Mouse (Mus musculus) lung, adult 2 months (tissue): ENCODE data around the gene Sec23b. TPM values are rescaled to one million over a fixed set of nuclear protein-coding genes. Genes with fewer than 3 reads are reported as not detected.
"Not testable (repeated sequence)": the region's sequence is repeated elsewhere in the genome, so short reads cannot be mapped to it uniquely, and the experiment has no call there.

Source experiments
- DNase-seq: peaks from one replicate; pipeline ENCODE4 v3.0.0; 2022
- H3K4me1 ChIP-seq: fragments of 200-500 bp; 2 replicates; pipeline ENCODE4 v1.6.1; 2011; ENCODE audit warnings: low read length; ENCODE audit not compliant: control insufficient read depth, insufficient read depth
- H3K4me3 ChIP-seq: fragments of 200-500 bp; replicated peaks from 2 replicates; pipeline ENCODE3; 2011; ENCODE audit warnings: low read depth, mild to moderate bottlenecking, control low read depth, low read length; ENCODE audit errors: extremely low read depth
- CTCF ChIP-seq: fragments of 200-500 bp; IDR thresholded peaks from 2 replicates; pipeline ENCODE4 v1.5.1; 2011; ENCODE audit warnings: mild to moderate bottlenecking, low read length, control low read depth; ENCODE audit not compliant: insufficient read depth
- POLR2A ChIP-seq: fragments of 200-500 bp; IDR thresholded peaks from 2 replicates; pipeline ENCODE4 v1.6.1; 2011; ENCODE audit warnings: low read depth, mild to moderate bottlenecking, control low read depth, low read length, borderline replicate concordance; ENCODE audit errors: extremely low read depth
- WGBS: fragments of 180-500 bp; shearing (Covaris S2); methylation state at CpG from one replicate; pipeline ENCODE4 v1.1.7; 2018; 5-methylcytosine and 5-hydroxymethylcytosine counted together
- polyA plus RNA-seq: library from polyadenylated mRNA; depleted of rRNA; stranded (reverse); fragments of >200 nt; gene quantifications from 2 replicates; pipeline ENCODE4 v1.2.3, GENCODE M21; 2012

The Sec23b gene
- polyA plus RNA-seq, 1 experiment = 51.0 TPM

DNA sequence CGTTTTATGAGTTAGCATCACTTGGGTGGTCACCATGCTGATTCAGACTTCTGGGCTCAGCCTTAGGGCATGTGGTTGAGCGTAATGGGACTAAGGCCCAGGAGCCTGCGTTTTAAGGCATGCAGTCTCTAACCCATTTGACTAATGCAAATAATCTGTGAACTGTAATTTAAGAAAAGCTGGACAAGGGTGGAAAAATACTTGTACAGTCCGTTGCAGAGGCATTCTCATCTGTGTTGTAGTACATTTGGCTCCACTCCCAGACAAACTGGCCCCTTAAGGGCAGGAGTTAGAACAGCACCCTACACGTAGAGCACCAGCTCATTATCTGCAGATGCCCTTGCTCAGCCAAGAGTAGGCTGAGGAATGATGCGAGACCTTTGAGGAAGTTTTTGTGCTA lies 11.4 kb upstream of the Sec23b start:
- DNase-seq = no peak
- no peaks in the 10 kb centered on the region; the same call in 1 of the 2 replicates for H3K4me1 ChIP-seq
- no peak overlapping the region for H3K4me3 ChIP-seq
- 56% methylated on average over 6 of the region's 6 CpGs for WGBS
- no peak for TF ChIP-seq CTCF
- TF ChIP-seq POLR2A = no peak

DNA sequence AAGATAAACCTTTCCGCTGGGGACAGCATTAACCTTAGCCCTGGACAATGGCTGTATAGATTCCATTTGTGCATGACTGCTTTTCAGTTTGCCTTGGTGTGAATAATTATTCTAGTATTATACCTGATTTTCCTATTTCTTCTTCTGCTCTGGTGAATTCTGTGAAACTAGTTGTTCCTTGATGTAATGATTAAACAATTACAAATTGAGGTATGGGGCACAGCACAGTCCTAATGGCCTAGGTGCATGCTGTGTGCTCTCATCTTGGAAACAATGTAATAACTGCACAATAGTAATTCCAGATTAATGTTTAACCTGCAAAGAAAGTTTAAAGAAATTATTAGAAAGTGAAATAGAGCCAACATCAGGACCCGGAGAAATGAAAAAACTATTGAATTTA lies 11.0 kb upstream of the Sec23b start:
- Histone ChIP-seq H3K4me3 (no peak overlapping the region), H3K4me1 (no peaks in the 10 kb centered on the region; the same call in 1 of the 2 replicates)
- TF ChIP-seq CTCF (no peak), POLR2A (no peak)
- no peak for DNase-seq
- WGBS = 82% methylated on average over 2 of the region's 2 CpGs

DNA sequence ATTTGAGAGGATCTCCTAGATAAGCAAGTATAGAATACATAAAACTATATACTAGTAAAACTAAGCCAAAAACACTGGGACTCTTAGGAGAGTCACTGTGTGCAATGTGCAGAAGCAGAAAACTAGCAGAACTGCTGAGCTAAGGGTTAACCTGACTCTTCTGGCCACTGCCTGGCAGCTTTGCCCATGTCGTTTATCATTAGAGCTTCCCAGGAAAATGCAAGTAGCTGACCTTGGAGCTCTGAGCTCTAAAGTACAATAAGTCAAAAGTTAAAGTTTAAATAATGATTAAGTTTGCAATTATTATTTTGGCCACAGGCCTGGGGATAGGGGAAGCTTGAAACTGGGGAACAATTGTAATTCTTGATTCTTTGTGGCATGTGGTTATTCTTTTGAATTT lies 10.5 kb upstream of the Sec23b start:
- TF ChIP-seq POLR2A = no peak
- TF ChIP-seq CTCF = no peak
- 18% methylated on average over 1 of the region's 1 CpGs for WGBS
- Histone ChIP-seq H3K4me1 (no peaks in the 10 kb centered on the region; the same call in 1 of the 2 replicates), H3K4me3 (no peak overlapping the region)
- DNase-seq = no peak

DNA sequence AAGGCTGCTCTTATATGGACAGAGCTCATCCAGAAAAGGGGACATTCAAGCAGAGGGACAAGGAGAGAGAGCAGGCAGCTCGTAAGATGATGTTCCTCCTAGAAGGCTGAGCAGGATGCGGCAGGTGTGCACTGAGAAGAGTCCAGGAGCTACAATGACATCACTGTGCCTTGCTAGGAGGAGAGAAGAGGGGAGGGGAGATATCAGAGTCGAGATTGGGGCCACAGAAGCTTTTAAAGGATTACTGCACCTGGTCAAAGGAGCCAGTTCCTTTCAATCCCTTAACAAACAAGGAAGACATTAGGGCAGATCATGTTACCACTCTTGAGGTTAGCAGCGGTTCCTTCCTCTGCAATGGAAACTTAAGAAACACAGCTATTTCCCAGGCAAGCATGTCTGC lies 8.5 kb upstream of the Sec23b start:
- DNase-seq = no peak
- no peaks in the 10 kb centered on the region; the same call in 1 of the 2 replicates for H3K4me1 ChIP-seq
- TF ChIP-seq POLR2A (no peak), CTCF (no peak)
- no peak overlapping the region for H3K4me3 ChIP-seq
- WGBS = 73% methylated on average over 4 of the region's 4 CpGs

DNA sequence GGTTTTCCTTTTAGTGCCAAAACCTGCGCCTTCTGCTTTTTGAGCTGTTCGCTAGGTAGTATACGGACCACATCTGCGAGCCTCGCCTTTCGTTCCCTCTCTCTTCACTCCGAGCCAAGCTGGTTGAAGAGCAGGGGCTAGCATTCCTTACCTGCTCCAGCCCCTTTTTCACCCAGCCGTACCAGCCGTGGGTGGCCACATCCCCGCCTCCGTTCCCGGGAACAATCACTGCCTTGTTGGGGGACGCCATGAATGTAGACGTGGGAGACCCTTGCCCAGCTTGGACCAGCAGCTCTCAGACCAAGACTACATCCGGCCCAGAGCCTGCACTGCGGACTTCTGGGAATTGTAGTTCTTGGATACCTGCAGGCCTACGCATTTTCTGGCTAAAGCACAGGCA lies 5.5 kb upstream of the Sec23b start, which contains the start of gene Rbbp9:
Rbbp9 (minus strand) TSS at position 341 of the 400 bp plus-strand sequence.
- peak within 1 kb of the TSS; percentile 79 for H3K4me3 ChIP-seq
- H3K4me1 ChIP-seq = no peaks in the 10 kb centered on the region
- WGBS = under 1% methylated on average over 17 of the region's 17 CpGs
- DNase-seq = peak; percentile 63
- TF ChIP-seq CTCF (no peak), POLR2A (peak; percentile 70; the same call in 1 of the 2 replicates)

DNA sequence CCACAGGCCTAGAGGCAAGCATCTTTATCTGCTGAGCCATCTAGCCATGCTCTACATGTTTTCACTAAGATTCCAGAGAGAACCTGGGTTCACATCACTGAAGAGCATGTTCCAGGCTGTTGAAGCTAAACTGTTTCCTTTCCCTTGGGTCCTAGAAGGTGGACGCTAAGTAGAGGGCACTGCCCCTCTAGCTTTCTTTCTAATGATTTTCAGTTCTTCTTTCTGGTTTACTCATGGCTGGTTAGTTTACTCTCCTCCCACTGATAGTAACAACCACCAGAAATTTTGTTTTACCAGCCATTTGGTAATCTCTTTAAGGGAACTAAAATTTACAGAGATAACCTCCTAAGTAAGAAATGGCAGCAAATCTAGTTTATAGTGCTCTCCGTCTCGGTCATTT lies 2.1 kb upstream of the Sec23b start:
- TF ChIP-seq POLR2A (no peak), CTCF (no peak)
- H3K4me1 ChIP-seq = no peaks in the 10 kb centered on the region
- no peak for DNase-seq
- no peak overlapping the region for H3K4me3 ChIP-seq
- whole genome bisulfite sequencing = 91% methylated on average over 3 of the region's 3 CpGs

DNA sequence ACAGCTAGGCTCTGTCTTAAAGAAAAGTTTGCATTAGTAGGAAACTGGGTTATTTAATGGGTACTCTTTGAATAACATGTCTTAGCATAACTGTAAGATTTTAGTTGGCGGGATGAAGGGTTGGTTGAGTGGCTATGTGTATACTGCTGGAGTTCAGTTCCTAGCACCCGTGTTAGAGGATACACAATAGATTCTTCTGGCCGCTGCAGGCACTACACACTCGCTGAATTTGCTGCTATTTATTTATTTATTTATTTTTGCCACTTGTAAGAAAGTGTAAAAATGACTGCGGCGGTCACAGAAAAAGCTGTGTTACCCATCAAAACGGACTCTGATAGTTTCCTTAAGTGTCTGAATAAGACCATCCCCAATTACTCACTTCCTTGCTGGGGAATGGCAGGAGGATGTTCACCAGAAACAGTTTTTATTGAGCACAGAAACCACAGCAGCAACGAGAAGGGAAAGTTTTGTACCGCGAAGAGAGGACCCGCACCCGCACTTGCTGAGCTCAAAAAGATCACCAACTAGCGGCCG lies 676 bp upstream of the Sec23b start:
- peak overlapping the region; percentile 97 for H3K4me3 ChIP-seq
- TF ChIP-seq CTCF (no peak), POLR2A (no peak)
- no peaks in the 10 kb centered on the region for H3K4me1 ChIP-seq
- DNase-seq = no peak
- WGBS = 2% methylated on average over 14 of the region's 14 CpGs

DNA sequence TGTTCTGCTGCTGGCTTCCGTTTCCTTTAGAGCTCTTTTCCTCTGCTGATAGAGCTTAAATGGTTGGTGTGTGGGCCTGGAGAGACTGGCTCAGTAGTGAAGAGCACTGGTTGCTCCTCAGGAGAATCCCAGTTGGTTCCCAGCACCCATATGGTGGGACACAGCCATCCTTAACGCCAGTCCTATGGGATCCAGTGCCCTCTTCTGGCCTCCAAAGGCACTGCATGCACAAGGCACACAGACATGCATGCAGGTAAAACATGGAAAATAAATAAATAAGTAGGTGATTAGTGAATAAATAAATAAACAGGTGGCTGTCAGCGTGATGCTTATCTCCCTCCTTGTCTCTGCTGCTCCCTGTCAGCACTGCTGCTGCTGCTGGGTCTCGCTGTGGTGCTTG lies 32.7 kb downstream of the Sec23b start:
- DNase-seq = no peak
- TF ChIP-seq POLR2A = no peak
- 0 out of 2 replicates have a peak, but pooled peaks have one; percentile 26 for TF ChIP-seq CTCF
- 84% methylated on average over 4 of the region's 4 CpGs for WGBS
- no peaks in the 10 kb centered on the region for H3K4me1 ChIP-seq
- no peak overlapping the region for H3K4me3 ChIP-seq

DNA sequence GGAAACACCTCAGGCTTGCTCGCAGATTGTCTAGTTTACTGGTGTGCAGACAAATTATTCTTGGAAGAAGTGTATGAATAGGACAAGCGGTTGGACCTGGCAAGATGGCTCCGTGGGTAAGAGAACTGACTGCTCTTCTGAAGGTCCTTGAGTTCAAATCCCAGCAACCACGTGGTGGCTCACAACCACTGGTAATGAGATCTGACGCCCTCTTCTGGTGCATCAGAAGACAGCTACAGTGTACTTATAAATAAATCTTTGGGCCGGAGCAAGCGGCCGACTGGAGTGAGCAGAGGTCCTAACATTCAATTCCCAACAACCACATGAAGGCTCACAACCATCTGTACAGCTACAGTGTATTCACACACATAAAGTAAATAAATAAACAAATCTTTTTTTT lies 37.0 kb downstream of the Sec23b start:
- H3K4me1 ChIP-seq, DNase-seq, H3K4me3 ChIP-seq: not testable (repeated sequence)
- 64% methylated on average over 8 of the region's 8 CpGs for WGBS

DNA sequence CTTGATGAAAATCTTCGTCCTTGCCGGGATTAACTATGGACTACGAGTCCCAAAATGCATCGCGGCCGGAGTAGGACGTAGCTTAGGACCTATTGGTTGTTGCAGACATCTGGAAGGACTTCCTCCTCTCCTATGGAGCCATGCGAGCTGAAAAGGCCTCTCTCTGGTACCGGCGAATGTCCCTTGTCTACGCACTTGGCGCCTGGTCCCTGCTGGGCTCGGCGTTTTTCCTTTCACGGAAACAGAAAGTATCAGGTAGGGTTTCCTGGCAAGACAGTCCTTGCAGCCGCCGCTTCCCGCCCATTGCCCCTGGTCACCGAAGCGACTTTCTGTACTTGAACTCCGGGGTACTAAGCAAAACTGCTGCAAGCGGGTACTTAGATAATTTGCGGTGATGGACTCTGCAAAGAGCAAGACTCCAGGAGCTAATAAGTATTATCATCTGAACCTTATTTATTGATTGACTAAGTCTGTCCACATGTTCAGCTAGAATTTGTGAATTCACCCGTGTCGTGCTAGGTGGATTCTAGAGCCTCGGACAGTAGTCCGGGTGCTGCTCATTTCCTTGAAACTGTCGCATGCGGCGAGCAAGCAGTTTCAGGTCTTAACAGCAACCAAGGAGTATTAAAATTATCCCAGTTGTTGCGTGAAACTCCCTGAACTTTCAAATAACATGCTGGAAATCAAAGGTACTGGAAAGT lies 38.1 kb downstream of the Sec23b start, which contains the start of gene Smim26:
Smim26 (plus strand) TSS at position 104 of the 701 bp plus-strand sequence.
- Histone ChIP-seq H3K4me1 (peaks cover 3% of the 10 kb centered on the region), H3K4me3 (peak within 1 kb of the TSS; percentile 86)
- WGBS = under 1% methylated on average over 31 of the region's 31 CpGs
- TF ChIP-seq POLR2A = peak; percentile 69; the same call in 1 of the 2 replicates
- TF ChIP-seq CTCF = no peak
- peak; percentile 76 for DNase-seq

DNA sequence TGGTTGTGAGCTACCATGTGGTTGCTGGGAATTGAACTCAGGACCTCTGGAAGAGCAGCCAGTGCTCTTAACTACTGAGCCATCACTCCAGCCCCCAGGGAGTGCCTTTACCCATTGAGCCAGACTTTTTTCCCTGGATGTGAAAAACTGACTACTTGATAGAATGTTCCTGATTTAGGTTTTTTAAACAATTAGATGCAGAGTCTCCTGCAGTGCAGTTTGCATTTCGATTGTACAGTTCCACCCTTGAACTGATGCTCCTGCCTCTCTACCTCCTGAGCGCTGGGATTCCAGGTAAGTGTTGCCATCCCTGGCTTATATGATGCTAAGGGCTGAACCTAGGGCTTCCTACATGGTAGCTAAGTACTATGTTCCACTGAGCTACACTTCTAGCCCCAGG lies 42.0 kb downstream of the Sec23b start:
- Histone ChIP-seq H3K4me1 (peaks cover 5% of the 10 kb centered on the region), H3K4me3 (no peak overlapping the region)
- no peak for DNase-seq
- WGBS = 67% methylated on average over 2 of the region's 2 CpGs
- no peak for TF ChIP-seq POLR2A
